Mouse (Mus musculus) stomach, postnatal 0 days (tissue): ENCODE results near the gene Rptor. TPM values are rescaled to one million over a fixed set of nuclear protein-coding genes. Genes with fewer than 3 reads are reported as not detected.
A peak's percentile ranks its signal among the peaks of the same experiment; 100 is the strongest.

Source experiments
- ATAC-seq: fragments of 200-750 bp; cut with Nextera tagmentation; 2 replicates; pipeline ENCODE4 v1.8.0; 2017; ENCODE audit not compliant: low FRiP score, low TSS enrichment
- DNase-seq: peaks from one replicate; pipeline ENCODE4 v3.0.0-alpha.2; 2016; ENCODE audit warnings: low spot score
- H3K27ac ChIP-seq: fragments of 300-500 bp; sonication (generic); replicated peaks from 2 replicates; pipeline ENCODE4 v1.5.1; 2014; ENCODE audit warnings: mild to moderate bottlenecking, control low read depth
- H3K27me3 ChIP-seq: fragments of 300-500 bp; sonication (generic); 2 replicates; pipeline ENCODE4 v1.6.1; 2014; ENCODE audit warnings: low read length; ENCODE audit not compliant: control insufficient read depth, insufficient read depth
- H3K36me3 ChIP-seq: fragments of 300-500 bp; sonication (generic); 2 replicates; pipeline ENCODE4 v1.6.1; 2014; ENCODE audit warnings: low read length, mixed read lengths; ENCODE audit not compliant: control insufficient read depth, insufficient read depth
- H3K4me1 ChIP-seq: fragments of 300-500 bp; sonication (generic); replicated peaks from 2 replicates; pipeline ENCODE4 v1.6.1; 2014; ENCODE audit warnings: antibody characterized with exemption; ENCODE audit not compliant: control insufficient read depth, insufficient read depth
- H3K4me2 ChIP-seq: fragments of 300-500 bp; sonication (generic); replicated peaks from 2 replicates; pipeline ENCODE4 v1.6.1; 2014; ENCODE audit warnings: low read depth, mild to moderate bottlenecking, control low read depth, moderate library complexity
- H3K4me3 ChIP-seq: fragments of 300-500 bp; sonication (generic); 2 replicates; pipeline ENCODE4 v1.5.1; 2014; ENCODE audit warnings: low read depth, low read length, control low read depth
- H3K9ac ChIP-seq: fragments of 300-500 bp; sonication (generic); 2 replicates; pipeline ENCODE4 v1.6.1; 2014; ENCODE audit warnings: mild to moderate bottlenecking, low read length, control low read depth, mixed read lengths
- H3K9me3 ChIP-seq: fragments of 300-500 bp; sonication (generic); 2 replicates; pipeline ENCODE4 v1.6.1; 2016; ENCODE audit warnings: low read length; ENCODE audit not compliant: control insufficient read depth
- CTCF ChIP-seq: IDR thresholded peaks from 2 replicates; pipeline ENCODE4 v1.5.1; 2016; ENCODE audit warnings: antibody characterized with exemption, low read depth, mild to moderate bottlenecking, moderate library complexity
- EP300 ChIP-seq: optimal IDR thresholded peaks from 2 replicates; pipeline ENCODE3; 2016; ENCODE audit warnings: antibody characterized with exemption
- WGBS: fragments of 180-500 bp; shearing (Covaris S2); extraction: QIAGEN DNeasy Blood & Tissue Kit; methylation state at CpG from one replicate; pipeline ENCODE4 v1.1.7; 2014; 5-methylcytosine and 5-hydroxymethylcytosine counted together
- polyA plus RNA-seq: library from polyadenylated mRNA; unstranded; fragments of >200 nt; fragmentation: Nextera tagmentation; extraction: Ambion mirVana; gene quantifications from 2 replicates; pipeline ENCODE4 v1.2.1, GENCODE M21; 2015

Gene Rptor
- polyA plus RNA-seq, 1 experiment from 2014 or later = 3.7 TPM

- no peak overlapping the region for H3K9ac ChIP-seq
- no peak overlapping the region for H3K4me3 ChIP-seq
- ATAC-seq = peak; percentile 27; the same call in 1 of the 2 replicates
- H3K4me2 ChIP-seq = no peak overlapping the region
- no peaks in the 10 kb centered on the region for H3K27me3 ChIP-seq
- no peak for DNase-seq
- peak overlapping the region; percentile 58 for H3K27ac ChIP-seq
- H3K36me3 ChIP-seq = no peaks in the 10 kb centered on the region
- WGBS = 42% methylated on average over 5 of the region's 5 CpGs
- H3K4me1 ChIP-seq = no peaks in the 10 kb centered on the region
- H3K9me3 ChIP-seq = no peaks in the 10 kb centered on the region
- TF ChIP-seq EP300 = no peak
- TF ChIP-seq CTCF = peak; percentile 43
Observed at GRCm38 (mm10) chr11:119715437-119715836, 112.7 kb downstream of the Rptor start.

GRCm38 (mm10) chr11:119715841-119716596 is 113.3 kb downstream of the Rptor start:
- no peak overlapping the region for H3K4me3 ChIP-seq
- peaks cover 2% of the 10 kb centered on the region; the same call in 1 of the 2 replicates for H3K4me1 ChIP-seq
- no peak for TF ChIP-seq CTCF
- TF ChIP-seq EP300 = no peak
- H3K27me3 ChIP-seq = no peaks in the 10 kb centered on the region
- no peak overlapping the region for H3K4me2 ChIP-seq
- H3K36me3 ChIP-seq = no peaks in the 10 kb centered on the region
- ATAC-seq (peak; percentile 74), DNase-seq (no peak)
- H3K9me3 ChIP-seq = no peaks in the 10 kb centered on the region
- H3K9ac ChIP-seq = no peak overlapping the region
- whole genome bisulfite sequencing = 72% methylated on average over 5 of the region's 5 CpGs
- peak overlapping the region; percentile 58 for H3K27ac ChIP-seq

- TF ChIP-seq EP300 (no peak), CTCF (no peak)
- ATAC-seq (no peak), DNase-seq (no peak)
- Histone ChIP-seq H3K4me2 (no peak overlapping the region), H3K4me1 (peaks cover 4% of the 10 kb centered on the region; the same call in 1 of the 2 replicates), H3K36me3 (no peaks in the 10 kb centered on the region), H3K4me3 (no peak overlapping the region), H3K27ac (no peak overlapping the region), H3K9ac (no peak overlapping the region), H3K9me3 (no peaks in the 10 kb centered on the region), H3K27me3 (no peaks in the 10 kb centered on the region)
- WGBS = 78% methylated on average over 3 of the region's 3 CpGs
Observed at GRCm38 (mm10) chr11:119718115-119718514, 115.4 kb downstream of the Rptor start.

- peaks cover 4% of the 10 kb centered on the region; the same call in 1 of the 2 replicates for H3K4me1 ChIP-seq
- peak; percentile 60; the same call in 1 of the 2 replicates for ATAC-seq
- H3K36me3 ChIP-seq = no peaks in the 10 kb centered on the region
- H3K27ac ChIP-seq = 0 out of 2 replicates have a peak overlapping the region, but pooled peaks have one; percentile 35
- H3K4me2 ChIP-seq = no peak overlapping the region
- WGBS = 49% methylated on average over 9 of the region's 9 CpGs
- H3K9me3 ChIP-seq = no peaks in the 10 kb centered on the region
- no peak overlapping the region for H3K4me3 ChIP-seq
- no peak overlapping the region for H3K9ac ChIP-seq
- no peaks in the 10 kb centered on the region for H3K27me3 ChIP-seq
- no peak for TF ChIP-seq EP300
- no peak for TF ChIP-seq CTCF
- peak; percentile 22 for DNase-seq
Observed at GRCm38 (mm10) chr11:119720101-119721048, 117.7 kb downstream of the Rptor start.

GRCm38 (mm10) chr11:119724709-119725108 is 122.0 kb downstream of the Rptor start:
- no peaks in the 10 kb centered on the region for H3K36me3 ChIP-seq
- H3K27me3 ChIP-seq = no peaks in the 10 kb centered on the region
- no peaks in the 10 kb centered on the region for H3K9me3 ChIP-seq
- H3K4me2 ChIP-seq = no peak overlapping the region
- 83% methylated on average over 9 of the region's 9 CpGs for WGBS
- TF ChIP-seq EP300 = no peak
- TF ChIP-seq CTCF = no peak
- peaks cover 4% of the 10 kb centered on the region; the same call in 1 of the 2 replicates for H3K4me1 ChIP-seq
- no peak overlapping the region for H3K27ac ChIP-seq
- H3K9ac ChIP-seq = no peak overlapping the region
- DNase-seq (no peak), ATAC-seq (no peak)
- H3K4me3 ChIP-seq = no peak overlapping the region
